Mouse (Mus musculus) testis, postnatal 14 days (tissue): ENCODE measurements around the gene Ddx51.

Experiments used
- DNase-seq: peaks from one replicate; pipeline ENCODE4 v3.0.0; 2021; ENCODE audit warnings: low spot score

The Ddx51 gene

GRCm38 (mm10) chr5:110652719-110653648 is at the start of gene Ddx51, which contains the start of gene Noc4l:
TSS of gene Ddx51 (plus strand) at chr5:110653451.
TSS of gene Noc4l (minus strand) at chr5:110653417.
- peak; percentile 95 for DNase-seq

- no peak for DNase-seq
Observed at GRCm38 (mm10) chr5:110604311-110604710, 48.9 kb upstream of the Ddx51 start.

GRCm38 (mm10) chr5:110605531-110606221 is 47.6 kb upstream of the Ddx51 start:
- DNase-seq, result no peak

DNA sequence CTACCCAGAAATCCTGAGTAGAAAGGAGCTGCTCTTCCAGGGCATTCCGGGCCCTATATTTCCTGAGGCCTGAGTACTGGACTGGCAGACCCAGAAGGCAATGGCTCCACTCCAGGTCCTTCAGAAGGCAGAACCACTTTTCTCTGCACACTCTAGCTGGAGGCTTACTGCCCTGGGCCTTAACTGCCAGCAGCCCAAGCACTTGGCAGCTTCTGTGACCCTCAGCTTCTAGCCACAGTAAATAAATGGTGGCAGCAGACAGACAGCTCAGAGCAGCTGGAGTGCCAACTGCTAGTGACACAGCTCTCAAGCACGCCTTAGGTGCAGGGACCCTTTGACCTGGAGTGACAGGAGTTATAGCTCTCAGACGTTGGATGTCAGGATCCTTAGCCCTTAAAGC is 45.5 kb upstream of the Ddx51 start:
- no peak for DNase-seq

- DNase-seq, result no peak
Observed at GRCm38 (mm10) chr5:110608336-110608735, 44.9 kb upstream of the Ddx51 start.

DNA sequence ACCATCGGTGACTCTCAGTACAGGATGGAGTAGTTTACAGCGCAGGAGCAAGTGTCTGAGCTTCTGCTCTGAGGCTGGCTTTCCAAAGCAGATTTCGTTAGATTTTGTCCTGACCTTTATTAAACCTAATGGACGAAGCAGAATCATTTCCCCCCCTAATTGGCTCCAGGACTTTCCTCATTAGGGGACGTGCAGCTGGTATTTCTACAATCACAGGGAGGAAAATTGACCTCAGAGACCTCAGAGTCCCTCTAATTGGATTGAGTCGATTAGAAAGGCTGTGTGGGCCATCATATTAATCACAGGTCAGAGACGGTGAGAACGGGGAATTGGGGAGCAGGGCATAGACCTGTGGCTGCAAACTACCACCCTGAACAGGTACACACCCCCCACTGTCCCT is 44.3 kb upstream of the Ddx51 start:
- no peak for DNase-seq

GRCm38 (mm10) chr5:110609425-110609824 is 43.8 kb upstream of the Ddx51 start:
- no peak for DNase-seq

DNA sequence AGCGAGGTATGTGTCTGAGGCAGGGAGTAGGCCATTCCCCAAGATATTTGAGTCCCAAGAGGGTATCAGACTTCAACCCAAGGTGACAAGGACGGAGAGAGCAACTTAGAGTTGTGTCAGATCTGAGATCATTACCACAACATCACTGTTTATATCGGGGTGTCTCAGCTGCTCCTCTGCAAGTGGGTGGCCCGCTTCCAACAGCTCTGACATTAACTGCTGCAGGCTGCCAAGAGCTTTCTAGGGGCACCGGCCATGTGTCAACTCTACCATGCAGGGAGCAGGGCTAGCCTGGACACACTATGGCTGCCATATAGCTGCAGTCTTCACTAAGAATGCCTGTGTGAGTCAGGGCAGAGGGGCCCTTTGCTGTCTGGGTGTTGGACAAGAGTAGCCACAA is 43.4 kb upstream of the Ddx51 start:
- no peak for DNase-seq

DNA sequence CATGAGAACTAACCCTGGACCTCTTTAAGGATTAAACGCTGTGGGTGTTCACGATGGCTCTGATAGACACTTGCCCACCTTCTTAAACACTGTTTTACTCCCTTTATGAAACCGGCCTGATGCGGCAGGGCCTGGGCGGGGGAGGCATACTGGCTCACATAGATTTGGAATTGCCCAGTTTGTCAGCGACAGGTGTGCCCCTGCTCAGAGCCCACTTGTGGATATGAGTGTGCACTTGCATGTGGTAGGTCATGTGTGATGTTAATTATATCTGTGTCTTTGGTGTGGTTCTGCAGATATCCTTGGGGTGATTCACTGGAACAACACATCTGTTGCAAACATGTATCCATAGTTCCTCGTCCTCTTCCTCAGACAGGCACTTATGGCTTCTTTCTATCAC is 42.8 kb upstream of the Ddx51 start:
- no peak for DNase-seq

GRCm38 (mm10) chr5:110611435-110612158 is 41.7 kb upstream of the Ddx51 start:
- no peak for DNase-seq

GRCm38 (mm10) chr5:110619226-110619625 is 34.0 kb upstream of the Ddx51 start:
- DNase-seq, result no peak

DNA sequence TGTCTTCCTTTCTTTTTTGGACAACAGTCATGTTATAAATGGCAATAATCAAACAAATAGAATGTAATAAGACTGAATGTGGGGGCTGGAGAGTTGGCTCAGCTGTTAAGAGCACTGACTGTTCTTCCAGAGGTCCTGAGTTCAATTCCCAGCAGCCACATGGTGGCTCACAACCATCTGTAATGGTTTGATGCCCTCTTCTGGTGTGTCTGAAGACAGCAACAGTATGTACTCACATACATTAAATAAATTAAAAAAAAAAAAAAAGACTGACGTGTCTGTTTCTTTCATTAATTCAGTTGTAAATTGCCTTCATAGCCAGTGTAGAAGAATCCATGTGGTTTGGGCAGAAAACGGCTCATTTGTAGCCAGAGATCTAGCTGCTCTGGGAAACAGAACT is 28.9 kb upstream of the Ddx51 start:
- DNase-seq, result no peak

DNA sequence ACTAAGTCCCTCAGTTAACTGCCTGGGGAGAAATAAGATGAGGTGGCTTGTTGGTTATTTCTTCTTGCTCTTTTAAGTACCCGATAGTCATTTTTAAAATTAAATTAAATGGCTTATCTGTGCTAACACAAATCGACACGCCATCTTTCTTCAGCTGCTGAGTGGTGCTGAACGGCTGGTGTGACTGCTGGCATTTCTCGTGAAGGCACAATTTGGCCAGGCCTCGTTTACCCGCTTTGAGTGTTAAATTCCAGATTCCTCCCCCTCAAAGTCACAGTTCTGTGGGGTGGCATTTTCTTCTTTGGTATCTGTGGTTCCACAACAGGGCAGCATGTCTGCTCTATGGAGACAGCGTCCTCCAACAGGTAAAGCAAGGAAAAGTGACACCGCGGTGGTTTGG is 25.9 kb upstream of the Ddx51 start:
- no peak for DNase-seq

- DNase-seq, result no peak
Observed at GRCm38 (mm10) chr5:110628156-110628555, 25.1 kb upstream of the Ddx51 start.

GRCm38 (mm10) chr5:110629525-110630120 is 23.6 kb upstream of the Ddx51 start:
- DNase-seq, result peak; percentile 31

DNA sequence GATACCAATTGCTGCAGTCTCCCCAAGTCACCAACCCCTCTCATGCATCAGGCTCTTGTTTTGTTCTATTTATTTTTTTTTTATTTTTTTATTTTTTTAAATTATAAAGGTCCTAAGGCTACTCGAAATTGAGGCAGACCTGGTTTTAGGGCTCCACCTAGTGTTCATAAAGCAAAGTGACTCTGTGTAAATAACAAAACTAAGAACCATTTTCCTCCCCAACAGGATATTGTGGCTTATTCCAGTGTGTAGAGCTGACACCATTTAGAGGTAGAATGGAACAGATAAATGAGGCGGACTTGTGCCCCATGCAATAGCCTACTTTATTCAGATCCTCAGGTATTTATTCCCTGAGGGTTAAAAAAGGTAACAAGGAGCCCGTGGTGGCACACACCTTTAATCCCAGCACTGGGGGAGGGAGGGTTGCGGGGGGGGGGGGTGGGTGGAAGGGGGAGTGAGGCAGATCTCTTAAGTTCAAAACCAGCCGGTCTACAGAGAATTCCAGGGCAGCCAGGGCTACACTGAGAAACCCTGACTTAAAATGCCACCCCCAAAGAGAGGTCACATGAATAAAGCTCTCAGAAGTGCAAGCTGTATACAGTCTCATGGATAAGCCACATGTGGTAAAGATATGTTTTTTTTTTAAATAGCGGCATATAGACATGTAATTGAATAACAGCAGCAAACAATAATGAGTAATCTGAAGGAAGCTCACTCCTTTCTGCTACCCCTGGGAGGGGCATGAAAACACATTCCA is 17.1 kb upstream of the Ddx51 start:
- DNase-seq, result no peak

- DNase-seq, result no peak
Observed at GRCm38 (mm10) chr5:110638306-110639074, 14.8 kb upstream of the Ddx51 start.

DNA sequence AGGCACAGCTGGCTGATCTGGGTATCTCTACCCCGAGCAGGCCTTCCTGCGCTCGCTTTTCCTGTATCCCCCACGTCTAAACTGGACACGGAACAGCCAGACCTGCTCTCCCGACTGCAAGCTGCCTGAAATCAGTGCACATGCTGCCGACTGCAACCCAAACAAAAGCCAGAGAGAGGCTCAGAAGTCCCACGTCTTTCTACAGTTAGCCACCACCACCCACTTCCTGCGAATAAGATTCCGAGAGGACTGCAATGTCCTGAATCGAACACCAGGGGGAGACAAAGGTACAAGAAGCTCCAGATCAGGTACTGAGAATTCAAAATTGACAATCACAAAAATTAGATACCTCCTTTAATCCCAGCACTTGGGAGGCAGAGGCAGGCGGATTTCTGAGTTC is 13.8 kb upstream of the Ddx51 start:
- peak; percentile 68 for DNase-seq

DNA sequence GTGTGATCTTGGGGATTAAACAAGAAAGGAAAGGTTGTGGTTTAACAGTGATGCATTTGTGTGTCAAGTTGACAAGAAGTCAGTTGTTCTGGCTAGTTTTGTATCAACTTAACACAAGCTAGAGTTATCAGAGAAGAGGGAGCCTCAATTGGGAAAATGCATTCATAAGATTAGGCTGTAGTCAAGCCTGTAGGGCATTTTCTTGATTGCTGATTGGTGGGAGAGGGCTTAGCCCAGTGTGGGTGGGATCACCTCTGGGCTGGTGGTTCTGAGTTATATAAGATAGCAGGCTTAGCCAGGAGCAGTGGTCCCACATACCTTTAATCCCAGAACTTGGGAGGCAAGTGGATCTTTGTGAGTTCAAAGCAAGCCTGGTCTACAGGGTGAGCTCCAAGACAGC is 6.9 kb upstream of the Ddx51 start:
- no peak for DNase-seq

GRCm38 (mm10) chr5:110653686-110654085 is 435 bp downstream of the Ddx51 start:
- no peak for DNase-seq

GRCm38 (mm10) chr5:110659682-110660081 is 6.4 kb downstream of the Ddx51 start:
- no peak for DNase-seq
